ENCODE assay signal across 7 mouse cellular contexts in genomic region chr5:143404148-143404930, GRCm38 (mm10). TPM values are rescaled to one million over a fixed set of nuclear protein-coding genes. Genes with fewer than 3 reads are reported as not detected.
DNase-seq lines count a peak whose midpoint lies in the region; ATAC-seq and TF ChIP-seq lines count a peak whose summit lies in the region.

No protein-coding gene starts in this region.

- DNase-seq in thymus, postnatal 25 days: peak; percentile 19
- DNase-seq in thymus, postnatal 10 days (ENCODE audit: low spot score in 2 of 2): no peak
- DNase-seq in hindbrain, postnatal 0 days (ENCODE audit: low spot score): no peak
- DNase-seq in liver, postnatal 0 days: no peak
- DNase-seq in frontal cortex, postnatal 36 days (ENCODE audit: low spot score in 2 of 2): no peak

- H3K36me3 ChIP-seq in embryonic facial prominence, embryonic 15.5 days: peaks cover 20% of the 10 kb centered on the region
- H3K36me3 ChIP-seq in hindbrain, postnatal 0 days (ENCODE audit: insufficient read depth, low read length): peaks cover 12% of the 10 kb centered on the region; the same call in 1 of the 2 replicates
- H3K36me3 ChIP-seq in liver, postnatal 0 days (replicated peaks; ENCODE audit: insufficient read depth, low read length): peaks cover 28% of the 10 kb centered on the region
- 0 out of 2 replicates have a peak, but pooled peaks cover 4% of the 10 kb centered on the region for H3K36me3 ChIP-seq in stomach, embryonic 15.5 days

- H3K9ac ChIP-seq in embryonic facial prominence, embryonic 15.5 days: peak overlapping the region; percentile 99
- peak overlapping the region; percentile 90 for H3K9ac ChIP-seq in hindbrain, postnatal 0 days (replicated peaks; ENCODE audit: low read length)
- peak overlapping the region; percentile 97 for H3K9ac ChIP-seq in liver, postnatal 0 days (replicated peaks)
- peak overlapping the region; percentile 79 for H3K9ac ChIP-seq in stomach, embryonic 15.5 days

- H3K27me3 ChIP-seq in embryonic facial prominence, embryonic 15.5 days: no peaks in the 10 kb centered on the region
- no peaks in the 10 kb centered on the region for H3K27me3 ChIP-seq in hindbrain, postnatal 0 days (ENCODE audit: insufficient read depth, low read length)
- no peaks in the 10 kb centered on the region for H3K27me3 ChIP-seq in liver, postnatal 0 days (ENCODE audit: insufficient read depth, low read length)
- H3K27me3 ChIP-seq in stomach, embryonic 15.5 days (replicated peaks): no peaks in the 10 kb centered on the region

- H3K4me3 ChIP-seq in embryonic facial prominence, embryonic 15.5 days (replicated peaks): peak overlapping the region; percentile 99
- peak overlapping the region; percentile 97 for H3K4me3 ChIP-seq in hindbrain, postnatal 0 days (ENCODE audit: low read length)
- H3K4me3 ChIP-seq in liver, postnatal 0 days (ENCODE audit: low read depth, low read length): peak overlapping the region; percentile 98
- H3K4me3 ChIP-seq in stomach, embryonic 15.5 days (replicated peaks): peak overlapping the region; percentile 81

- no peaks in the 10 kb centered on the region for H3K9me3 ChIP-seq in embryonic facial prominence, embryonic 15.5 days (replicated peaks)
- no peaks in the 10 kb centered on the region for H3K9me3 ChIP-seq in hindbrain, postnatal 0 days (ENCODE audit: low read length)
- no peaks in the 10 kb centered on the region for H3K9me3 ChIP-seq in liver, postnatal 0 days (ENCODE audit: low read length)
- no peaks in the 10 kb centered on the region for H3K9me3 ChIP-seq in stomach, embryonic 15.5 days

- peak; percentile 52 for ATAC-seq in embryonic facial prominence, embryonic 15.5 days (ENCODE audit: insufficient number of reproducible peaks, low FRiP score, low TSS enrichment, low read depth)
- no peak; the same call in none of the 2 replicates for ATAC-seq in hindbrain, postnatal 0 days
- peak; percentile 28 for ATAC-seq in liver, postnatal 0 days
- peak; percentile 7; the same call in 1 of the 2 replicates for ATAC-seq in stomach, embryonic 15.5 days (ENCODE audit: insufficient read depth, low FRiP score, low read depth)

- WGBS in embryonic facial prominence, embryonic 15.5 days: 2% methylated on average over 34 of the region's 34 CpGs
- 5% methylated on average over 34 of the region's 34 CpGs for WGBS in hindbrain, postnatal 0 days
- WGBS in liver, postnatal 0 days (ENCODE audit: insufficient replicate concordance): 4% methylated on average over 34 of the region's 34 CpGs
- 3% methylated on average over 34 of the region's 34 CpGs for WGBS in stomach, embryonic 15.5 days

- no peak for TF ChIP-seq CTCF in hindbrain, postnatal 0 days (IDR thresholded peaks at IDR 0.05; ENCODE audit: low read depth)
- no peak for TF ChIP-seq CTCF in liver, postnatal 0 days (IDR thresholded peaks at IDR 0.05; ENCODE audit: low read depth)

- no peak for TF ChIP-seq EP300 in liver, postnatal 0 days (IDR thresholded peaks at IDR 0.05; ENCODE audit: low read depth)

- peak overlapping the region; percentile 94 for H3K27ac ChIP-seq in embryonic facial prominence, embryonic 15.5 days (replicated peaks)
- H3K27ac ChIP-seq in hindbrain, postnatal 0 days: peak overlapping the region; percentile 87
- peak overlapping the region; percentile 94 for H3K27ac ChIP-seq in liver, postnatal 0 days (ENCODE audit: low read depth)
- H3K27ac ChIP-seq in stomach, embryonic 15.5 days: peak overlapping the region; percentile 80

- peaks cover 29% of the 10 kb centered on the region for H3K4me1 ChIP-seq in embryonic facial prominence, embryonic 15.5 days
- H3K4me1 ChIP-seq in hindbrain, postnatal 0 days (ENCODE audit: insufficient read depth, low read length): peaks cover 10% of the 10 kb centered on the region; the same call in 1 of the 2 replicates
- peaks cover 51% of the 10 kb centered on the region for H3K4me1 ChIP-seq in liver, postnatal 0 days (ENCODE audit: insufficient read depth)
- H3K4me1 ChIP-seq in stomach, embryonic 15.5 days: peaks cover 25% of the 10 kb centered on the region

- H3K4me2 ChIP-seq in embryonic facial prominence, embryonic 15.5 days (replicated peaks): peak overlapping the region; percentile 59
- H3K4me2 ChIP-seq in hindbrain, postnatal 0 days (ENCODE audit: low read depth, low read length): peak overlapping the region; percentile 87
- H3K4me2 ChIP-seq in liver, postnatal 0 days (ENCODE audit: low read depth, low read length): peak overlapping the region; percentile 84
- peak overlapping the region; percentile 71 for H3K4me2 ChIP-seq in stomach, embryonic 15.5 days

RNA-seq across cellular contexts. Expression of gene Kdelr2, which starts 0.7 kb away (rescaled TPM):
- 416 and 417 TPM in 2 replicates for polyA plus RNA-seq in embryonic facial prominence, embryonic 15.5 days (2015; fragmentation: Nextera tagmentation; extraction: Ambion mirVana)
- 91.8 and 108 TPM in 2 replicates for total RNA-seq in hindbrain, postnatal 0 days (2014; rRNA removed)
- polyA plus RNA-seq in hindbrain, postnatal 0 days (2015; fragmentation: Nextera tagmentation; extraction: Ambion mirVana): 140 and 143 TPM in 2 replicates
- 146 and 160 TPM in 2 replicates for polyA plus RNA-seq in liver, postnatal 0 days (2015; fragmentation: Nextera tagmentation; extraction: Ambion mirVana)
- 357 and 384 TPM in 2 replicates for polyA plus RNA-seq in stomach, embryonic 15.5 days (2015; fragmentation: Nextera tagmentation; extraction: Ambion mirVana)

RNA-seq across cellular contexts. Expression of gene Grid2ip, which starts 47.2 kb away (rescaled TPM):
- polyA plus RNA-seq in embryonic facial prominence, embryonic 15.5 days (2015; fragmentation: Nextera tagmentation; extraction: Ambion mirVana): 0.68 and 1.8 TPM in 2 replicates
- 2.4 and 5.1 TPM in 2 replicates for total RNA-seq in hindbrain, postnatal 0 days (2014; rRNA removed)
- polyA plus RNA-seq in hindbrain, postnatal 0 days (2015; fragmentation: Nextera tagmentation; extraction: Ambion mirVana): 1.2 and 2.3 TPM in 2 replicates
- not detected in 2 replicates for polyA plus RNA-seq in liver, postnatal 0 days (2015; fragmentation: Nextera tagmentation; extraction: Ambion mirVana)
- 1.1 and 2.0 TPM in 2 replicates for polyA plus RNA-seq in stomach, embryonic 15.5 days (2015; fragmentation: Nextera tagmentation; extraction: Ambion mirVana)
